Mouse (Mus musculus) CH12.LX (cell line): ENCODE data around the gene Gcdh.

Experiments
- ETS1 ChIP-seq: conservative IDR thresholded peaks from 2 replicates; pipeline ENCODE4 v1.6.1; 2012; ENCODE audit warnings: low read depth, mild to moderate bottlenecking, inconsistent platforms, low read length, improper control_type of control experiment, moderate library complexity
- TBP ChIP-seq: conservative IDR thresholded peaks from 2 replicates; pipeline ENCODE4 v1.6.1; 2011; ENCODE audit warnings: low read depth, low read length, improper control_type of control experiment
- TCF12 ChIP-seq: IDR thresholded peaks from 2 replicates; pipeline ENCODE4 v1.6.1; 2014; ENCODE audit warnings: low read depth, mild to moderate bottlenecking, inconsistent platforms, low read length, improper control_type of control experiment
- ZC3H11A ChIP-seq: IDR thresholded peaks from 2 replicates; pipeline ENCODE4 v1.6.1; 2012; ENCODE audit warnings: low read depth, mild to moderate bottlenecking, inconsistent platforms, low read length, improper control_type of control experiment

GRCm38 (mm10) chr8:84839411-84839810 is 54.3 kb downstream of the Gcdh start:
- no peak for TF ChIP-seq TCF12
- TF ChIP-seq TBP, result no peak
- no peak for TF ChIP-seq ZC3H11A
- no peak for TF ChIP-seq ETS1
